Mouse (Mus musculus): ENCODE measurements around the gene Lrp2bp.

GRCm38 (mm10) chr8:46005596-46005995 is 6.5 kb downstream of the Lrp2bp start, which contains the start of gene Ankrd37:
- TF ChIP-seq POLR2A (IDR thresholded peaks at IDR 0.05; ENCODE audit: extremely low read depth, insufficient read depth, low read length) (no peak), CTCF (IDR thresholded peaks at IDR 0.05; ENCODE audit: extremely low read depth, insufficient read depth, low read length) (no peak)
